Mouse (Mus musculus) lung, postnatal 0 days (tissue): ENCODE data around the gene Ctrl. TPM values are rescaled to one million over a fixed set of nuclear protein-coding genes. Genes with fewer than 3 reads are reported as not detected.

ENCODE experiments used
- ATAC-seq: fragments of 200-750 bp; cut with Nextera tagmentation; 2 replicates; pipeline ENCODE4 v1.8.0; 2017; ENCODE audit warnings: moderate library complexity
- DNase-seq: peaks from one replicate; pipeline ENCODE4 v3.0.0-alpha.2; 2016; ENCODE audit warnings: low spot score
- H3K27ac ChIP-seq: fragments of 300-500 bp; sonication (generic); 2 replicates; pipeline ENCODE4 v1.5.1; 2014; ENCODE audit warnings: antibody characterized with exemption, mild to moderate bottlenecking, low read length, mixed read lengths
- H3K27me3 ChIP-seq: fragments of 300-500 bp; sonication (generic); replicated peaks from 2 replicates; pipeline ENCODE4 v1.6.1; 2014; ENCODE audit warnings: low read length, mixed read lengths; ENCODE audit not compliant: insufficient read depth
- H3K36me3 ChIP-seq: fragments of 300-500 bp; sonication (generic); 2 replicates; pipeline ENCODE4 v1.6.1; 2014; ENCODE audit warnings: low read length, mixed read lengths; ENCODE audit not compliant: insufficient read depth
- H3K4me1 ChIP-seq: fragments of 300-500 bp; sonication (generic); 2 replicates; pipeline ENCODE4 v1.6.1; 2014; ENCODE audit warnings: antibody characterized with exemption, low read depth, low read length, mixed read lengths; ENCODE audit not compliant: insufficient read depth
- H3K4me2 ChIP-seq: fragments of 300-500 bp; sonication (generic); replicated peaks from 2 replicates; pipeline ENCODE4 v1.6.1; 2014; ENCODE audit warnings: low read depth, mild to moderate bottlenecking, low read length, moderate library complexity, mixed read lengths
- H3K4me3 ChIP-seq: fragments of 300-500 bp; sonication (generic); 2 replicates; pipeline ENCODE4 v1.5.1; 2014; ENCODE audit warnings: low read depth, low read length
- H3K9ac ChIP-seq: fragments of 300-500 bp; sonication (generic); replicated peaks from 2 replicates; pipeline ENCODE4 v1.6.1; 2014; ENCODE audit warnings: low read depth, mild to moderate bottlenecking
- H3K9me3 ChIP-seq: fragments of 300-500 bp; sonication (generic); 2 replicates; pipeline ENCODE4 v1.6.1; 2016; ENCODE audit warnings: low read length, mixed read lengths
- CTCF ChIP-seq: IDR thresholded peaks from 2 replicates; pipeline ENCODE4 v1.5.1; 2016; ENCODE audit warnings: antibody characterized with exemption, mild to moderate bottlenecking
- EP300 ChIP-seq: IDR thresholded peaks from 2 replicates; pipeline ENCODE4 v1.6.1; 2016; ENCODE audit warnings: antibody characterized with exemption, mild to moderate bottlenecking, control low read depth
- WGBS: fragments of 180-500 bp; shearing (Covaris S2); extraction: QIAGEN DNeasy Blood & Tissue Kit; methylation state at CpG from one replicate; pipeline ENCODE4 v1.1.7; 2014; 5-methylcytosine and 5-hydroxymethylcytosine counted together
- polyA plus RNA-seq: library from polyadenylated mRNA; unstranded; fragments of >200 nt; fragmentation: Nextera tagmentation; extraction: Ambion mirVana; gene quantifications from 2 replicates; pipeline ENCODE4 v1.2.1, GENCODE M21; 2015

The Ctrl gene
- polyA plus RNA-seq, 1 experiment from 2014 or later, result 0.42 TPM

- no peaks in the 10 kb centered on the region for H3K27me3 ChIP-seq
- 0 out of 2 replicates have a peak overlapping the region, but pooled peaks have one; percentile 71 for H3K9ac ChIP-seq
- DNase-seq (no peak), ATAC-seq (no peak)
- H3K36me3 ChIP-seq, result 0 out of 2 replicates have a peak, but pooled peaks cover 4% of the 10 kb centered on the region
- H3K4me3 ChIP-seq, result peak overlapping the region; percentile 88
- no peak for TF ChIP-seq EP300
- TF ChIP-seq CTCF, result no peak
- 24% methylated on average over 7 of the region's 7 CpGs for WGBS
- H3K4me2 ChIP-seq, result peak overlapping the region; percentile 91; the same call in 1 of the 2 replicates
- H3K9me3 ChIP-seq, result no peaks in the 10 kb centered on the region
- H3K27ac ChIP-seq, result no peak overlapping the region
- peaks cover 5% of the 10 kb centered on the region; the same call in 1 of the 2 replicates for H3K4me1 ChIP-seq
Observed at GRCm38 (mm10) chr8:105935863-105936603, 2.4 kb upstream of the Ctrl start.

- Histone ChIP-seq H3K9ac (no peak overlapping the region), H3K36me3 (peaks cover 8% of the 10 kb centered on the region; the same call in 1 of the 2 replicates), H3K4me2 (no peak overlapping the region), H3K27ac (no peak overlapping the region), H3K27me3 (no peaks in the 10 kb centered on the region), H3K4me3 (no peak overlapping the region), H3K9me3 (no peaks in the 10 kb centered on the region), H3K4me1 (peaks cover 5% of the 10 kb centered on the region; the same call in 1 of the 2 replicates)
- 68% methylated on average over 6 of the region's 6 CpGs for WGBS
- TF ChIP-seq CTCF, result no peak
- no peak for TF ChIP-seq EP300
- ATAC-seq (no peak), DNase-seq (no peak)
Observed at GRCm38 (mm10) chr8:105935105-105935504, 1.4 kb upstream of the Ctrl start.

GRCm38 (mm10) chr8:105932525-105932924, 1.1 kb downstream of the Ctrl start:
- no peak for ATAC-seq
- peaks cover 10% of the 10 kb centered on the region; the same call in 1 of the 2 replicates for H3K36me3 ChIP-seq
- H3K4me1 ChIP-seq, result peaks cover 5% of the 10 kb centered on the region; the same call in 1 of the 2 replicates
- no peak overlapping the region for H3K4me3 ChIP-seq
- no peak overlapping the region for H3K9ac ChIP-seq
- H3K9me3 ChIP-seq, result no peaks in the 10 kb centered on the region
- no peak overlapping the region for H3K27ac ChIP-seq
- no peaks in the 10 kb centered on the region for H3K27me3 ChIP-seq
- TF ChIP-seq EP300 (no peak), CTCF (no peak)
- no peak for DNase-seq
- H3K4me2 ChIP-seq, result no peak overlapping the region
- 88% methylated on average over 11 of the region's 11 CpGs for WGBS

GRCm38 (mm10) chr8:105931271-105931670, 2.4 kb downstream of the Ctrl start:
- Histone ChIP-seq H3K36me3 (peaks cover 10% of the 10 kb centered on the region; the same call in 1 of the 2 replicates), H3K9ac (no peak overlapping the region), H3K27me3 (no peaks in the 10 kb centered on the region), H3K4me3 (no peak overlapping the region), H3K27ac (no peak overlapping the region), H3K4me2 (no peak overlapping the region), H3K4me1 (no peaks in the 10 kb centered on the region; the same call in 1 of the 2 replicates), H3K9me3 (no peaks in the 10 kb centered on the region)
- TF ChIP-seq CTCF (no peak), EP300 (no peak)
- ATAC-seq (no peak), DNase-seq (no peak)
- 90% methylated on average over 3 of the region's 3 CpGs for WGBS

- Histone ChIP-seq H3K4me2 (no peak overlapping the region), H3K4me1 (no peaks in the 10 kb centered on the region), H3K4me3 (no peak overlapping the region), H3K27ac (no peak overlapping the region), H3K9ac (no peak overlapping the region), H3K27me3 (no peaks in the 10 kb centered on the region), H3K9me3 (no peaks in the 10 kb centered on the region), H3K36me3 (peaks cover 10% of the 10 kb centered on the region; the same call in 1 of the 2 replicates)
- TF ChIP-seq CTCF (peak; percentile 96), EP300 (no peak)
- WGBS, result 19% methylated on average over 8 of the region's 8 CpGs
- ATAC-seq (peak; percentile 64; the same call in 1 of the 2 replicates), DNase-seq (peak; percentile 75)
Observed at GRCm38 (mm10) chr8:105930602-105931001, 3.1 kb downstream of the Ctrl start.

- DNase-seq (no peak), ATAC-seq (no peak)
- H3K4me2 ChIP-seq, result no peak overlapping the region
- no peak overlapping the region for H3K9ac ChIP-seq
- H3K4me3 ChIP-seq, result no peak overlapping the region
- H3K27me3 ChIP-seq, result no peaks in the 10 kb centered on the region
- H3K27ac ChIP-seq, result no peak overlapping the region
- no peaks in the 10 kb centered on the region for H3K9me3 ChIP-seq
- WGBS, result 61% methylated on average over 3 of the region's 3 CpGs
- no peaks in the 10 kb centered on the region for H3K4me1 ChIP-seq
- TF ChIP-seq CTCF, result no peak
- no peak for TF ChIP-seq EP300
- H3K36me3 ChIP-seq, result peaks cover 2% of the 10 kb centered on the region; the same call in 1 of the 2 replicates
Observed at GRCm38 (mm10) chr8:105925123-105925522, 8.5 kb downstream of the Ctrl start.
